Mouse (Mus musculus) E14TG2a.4 (cell line): ENCODE results near the gene Chit1.

Source experiments
- CTCF ChIP-seq: conservative IDR thresholded peaks from 2 replicates; pipeline ENCODE4 v1.5.1; 2014; ENCODE audit warnings: low read length
- NANOG ChIP-seq: IDR thresholded peaks from 2 replicates; pipeline ENCODE4 v1.6.1; 2014; ENCODE audit warnings: borderline replicate concordance, low read length, mixed read lengths
- POU5F1 ChIP-seq: IDR thresholded peaks from 2 replicates; pipeline ENCODE4 v1.6.1; 2014; ENCODE audit warnings: low read length, borderline replicate concordance

DNA sequence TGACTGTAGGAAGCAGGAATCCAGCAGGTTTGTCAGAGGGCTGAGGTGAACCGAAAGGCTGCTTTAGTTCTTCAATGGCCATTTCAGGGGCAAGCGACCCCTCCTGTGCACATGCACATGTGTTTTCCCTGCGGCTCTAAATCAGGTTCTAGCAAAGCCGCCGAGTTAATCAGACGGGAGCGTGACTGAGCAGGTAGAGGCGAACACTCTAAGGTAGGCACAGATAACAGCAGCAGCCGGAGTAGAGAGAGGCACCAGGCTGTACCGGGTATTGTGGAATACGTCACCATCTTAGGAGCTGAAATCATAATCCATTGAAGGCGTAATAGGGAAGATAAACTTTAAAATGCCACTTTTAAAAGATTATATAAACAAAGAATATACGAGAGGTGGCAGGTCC lies 3.7 kb downstream of the Chit1 start:
- TF ChIP-seq CTCF (no peak), POU5F1 (no peak), NANOG (no peak)
